Mouse (Mus musculus): ENCODE measurements around the gene Cep57l1. TPM values are rescaled to one million over a fixed set of nuclear protein-coding genes. Genes with fewer than 3 reads are reported as not detected.

The Cep57l1 gene
- polyA plus RNA-seq, 1 experiment from 2014 or later: 18.1 TPM

GRCm38 (mm10) chr10:41810564-41811455 lies 1.1 kb upstream of the Cep57l1 start:
- under 1% methylated on average over 36 of the region's 36 CpGs for WGBS
- Histone ChIP-seq H3K27ac (replicated peaks; ENCODE audit: low read depth, low read length) (peak overlapping the region; percentile 96), H3K4me3 (ENCODE audit: low read depth, low read length) (peak overlapping the region; percentile 80), H3K36me3 (ENCODE audit: control insufficient read depth, insufficient read depth, low read length) (no peaks in the 10 kb centered on the region), H3K9me3 (ENCODE audit: control insufficient read depth, low read length) (no peaks in the 10 kb centered on the region), H3K4me2 (ENCODE audit: low read depth, low read length) (peak overlapping the region; percentile 79), H3K9ac (ENCODE audit: low read depth, low read length) (peak overlapping the region; percentile 79), H3K27me3 (replicated peaks; ENCODE audit: control insufficient read depth, insufficient read depth, low read length) (no peaks in the 10 kb centered on the region), H3K4me1 (ENCODE audit: control insufficient read depth, insufficient read depth, low read length) (peaks cover 26% of the 10 kb centered on the region)
- peak; percentile 0; the same call in 1 of the 2 replicates for ATAC-seq (ENCODE audit: low read depth)
- no peak for DNase-seq (ENCODE audit: low spot score)

- no peaks in the 10 kb centered on the region for H3K9me3 ChIP-seq (ENCODE audit: control insufficient read depth, low read length)
- peak; percentile 98 for DNase-seq (ENCODE audit: low spot score)
Observed at GRCm38 (mm10) chr10:41809080-41809770, 446 bp downstream of the Cep57l1 start.

GRCm38 (mm10) chr10:41805729-41806355 lies 3.8 kb downstream of the Cep57l1 start:
- Histone ChIP-seq H3K27me3 (replicated peaks; ENCODE audit: control insufficient read depth, insufficient read depth, low read length) (no peaks in the 10 kb centered on the region), H3K4me2 (ENCODE audit: low read depth, low read length) (no peak overlapping the region), H3K4me1 (ENCODE audit: control insufficient read depth, insufficient read depth, low read length) (no peaks in the 10 kb centered on the region), H3K9me3 (ENCODE audit: control insufficient read depth, low read length) (peaks cover 23% of the 10 kb centered on the region), H3K27ac (replicated peaks; ENCODE audit: low read depth, low read length) (no peak overlapping the region), H3K4me3 (ENCODE audit: low read depth, low read length) (no peak overlapping the region), H3K9ac (ENCODE audit: low read depth, low read length) (no peak overlapping the region), H3K36me3 (ENCODE audit: control insufficient read depth, insufficient read depth, low read length) (peaks cover 25% of the 10 kb centered on the region)
- no peak for DNase-seq (ENCODE audit: low spot score)
- ATAC-seq (ENCODE audit: low read depth): no peak
- 79% methylated on average over 2 of the region's 2 CpGs for WGBS

More at GRCm38 (mm10) chr10:41809080-41809770, 446 bp downstream of the Cep57l1 start:
- peak overlapping the region; percentile 79 for H3K9ac ChIP-seq (ENCODE audit: low read depth, low read length)
- peak overlapping the region; percentile 79 for H3K4me2 ChIP-seq (ENCODE audit: low read depth, low read length)
- peak; percentile 79 for ATAC-seq (ENCODE audit: low read depth)
- peak overlapping the region; percentile 80 for H3K4me3 ChIP-seq (ENCODE audit: low read depth, low read length)
- H3K27me3 ChIP-seq (replicated peaks; ENCODE audit: control insufficient read depth, insufficient read depth, low read length): no peaks in the 10 kb centered on the region
- peak overlapping the region; percentile 96 for H3K27ac ChIP-seq (replicated peaks; ENCODE audit: low read depth, low read length)
- WGBS: 4% methylated on average over 25 of the region's 25 CpGs
- no peaks in the 10 kb centered on the region for H3K36me3 ChIP-seq (ENCODE audit: control insufficient read depth, insufficient read depth, low read length)
- peaks cover 23% of the 10 kb centered on the region for H3K4me1 ChIP-seq (ENCODE audit: control insufficient read depth, insufficient read depth, low read length)

- H3K9ac ChIP-seq (ENCODE audit: low read depth, low read length): no peak overlapping the region
- peaks cover 27% of the 10 kb centered on the region for H3K9me3 ChIP-seq (ENCODE audit: control insufficient read depth, low read length)
- no peak overlapping the region for H3K4me3 ChIP-seq (ENCODE audit: low read depth, low read length)
- no peaks in the 10 kb centered on the region for H3K4me1 ChIP-seq (ENCODE audit: control insufficient read depth, insufficient read depth, low read length)
- no peak overlapping the region for H3K27ac ChIP-seq (replicated peaks; ENCODE audit: low read depth, low read length)
- H3K4me2 ChIP-seq (ENCODE audit: low read depth, low read length): no peak overlapping the region
- WGBS: 88% methylated on average over 3 of the region's 3 CpGs
- H3K36me3 ChIP-seq (ENCODE audit: control insufficient read depth, insufficient read depth, low read length): peaks cover 36% of the 10 kb centered on the region
- no peak for ATAC-seq (ENCODE audit: low read depth)
- no peak for DNase-seq (ENCODE audit: low spot score)
- no peaks in the 10 kb centered on the region for H3K27me3 ChIP-seq (replicated peaks; ENCODE audit: control insufficient read depth, insufficient read depth, low read length)
Observed at GRCm38 (mm10) chr10:41804711-41805110, 5.0 kb downstream of the Cep57l1 start.

- Histone ChIP-seq H3K4me2 (ENCODE audit: low read depth, low read length) (no peak overlapping the region), H3K9me3 (ENCODE audit: control insufficient read depth, low read length) (peaks cover 34% of the 10 kb centered on the region), H3K36me3 (ENCODE audit: control insufficient read depth, insufficient read depth, low read length) (peaks cover 46% of the 10 kb centered on the region), H3K27ac (replicated peaks; ENCODE audit: low read depth, low read length) (no peak overlapping the region), H3K27me3 (replicated peaks; ENCODE audit: control insufficient read depth, insufficient read depth, low read length) (no peaks in the 10 kb centered on the region), H3K4me3 (ENCODE audit: low read depth, low read length) (no peak overlapping the region), H3K4me1 (ENCODE audit: control insufficient read depth, insufficient read depth, low read length) (no peaks in the 10 kb centered on the region), H3K9ac (ENCODE audit: low read depth, low read length) (no peak overlapping the region)
- WGBS: 94% methylated on average over 8 of the region's 8 CpGs
- DNase-seq (ENCODE audit: low spot score) (no peak), ATAC-seq (ENCODE audit: low read depth) (no peak)
Observed at GRCm38 (mm10) chr10:41803467-41803866, 6.2 kb downstream of the Cep57l1 start.

GRCm38 (mm10) chr10:41797253-41797652 lies 12.4 kb downstream of the Cep57l1 start:
- no peak overlapping the region for H3K4me3 ChIP-seq (ENCODE audit: low read depth, low read length)
- no peaks in the 10 kb centered on the region for H3K27me3 ChIP-seq (replicated peaks; ENCODE audit: control insufficient read depth, insufficient read depth, low read length)
- ATAC-seq (ENCODE audit: low read depth) (no peak), DNase-seq (ENCODE audit: low spot score) (no peak)
- no peak overlapping the region for H3K4me2 ChIP-seq (ENCODE audit: low read depth, low read length)
- no peak overlapping the region for H3K27ac ChIP-seq (replicated peaks; ENCODE audit: low read depth, low read length)
- H3K4me1 ChIP-seq (ENCODE audit: control insufficient read depth, insufficient read depth, low read length): no peaks in the 10 kb centered on the region
- H3K9ac ChIP-seq (ENCODE audit: low read depth, low read length): no peak overlapping the region
- 95% methylated on average over 8 of the region's 8 CpGs for WGBS
- peaks cover 37% of the 10 kb centered on the region; the same call in 1 of the 2 replicates for H3K9me3 ChIP-seq (ENCODE audit: control insufficient read depth, low read length)
- peaks cover 54% of the 10 kb centered on the region for H3K36me3 ChIP-seq (ENCODE audit: control insufficient read depth, insufficient read depth, low read length)

- 92% methylated on average over 6 of the region's 6 CpGs for WGBS
- Histone ChIP-seq H3K27me3 (replicated peaks; ENCODE audit: control insufficient read depth, insufficient read depth, low read length) (no peaks in the 10 kb centered on the region), H3K9ac (ENCODE audit: low read depth, low read length) (no peak overlapping the region), H3K9me3 (ENCODE audit: control insufficient read depth, low read length) (peaks cover 18% of the 10 kb centered on the region; the same call in 1 of the 2 replicates), H3K36me3 (ENCODE audit: control insufficient read depth, insufficient read depth, low read length) (peaks cover 10% of the 10 kb centered on the region; the same call in 1 of the 2 replicates), H3K4me1 (ENCODE audit: control insufficient read depth, insufficient read depth, low read length) (no peaks in the 10 kb centered on the region), H3K27ac (replicated peaks; ENCODE audit: low read depth, low read length) (no peak overlapping the region), H3K4me2 (ENCODE audit: low read depth, low read length) (no peak overlapping the region), H3K4me3 (ENCODE audit: low read depth, low read length) (no peak overlapping the region)
- ATAC-seq (ENCODE audit: low read depth) (no peak), DNase-seq (ENCODE audit: low spot score) (no peak)
Observed at GRCm38 (mm10) chr10:41792375-41792774, 17.3 kb downstream of the Cep57l1 start.

- H3K4me3 ChIP-seq (ENCODE audit: low read depth, low read length): no peak overlapping the region
- H3K4me2 ChIP-seq (ENCODE audit: low read depth, low read length): no peak overlapping the region
- H3K27ac ChIP-seq (replicated peaks; ENCODE audit: low read depth, low read length): no peak overlapping the region
- no peaks in the 10 kb centered on the region for H3K36me3 ChIP-seq (ENCODE audit: control insufficient read depth, insufficient read depth, low read length)
- H3K9ac ChIP-seq (ENCODE audit: low read depth, low read length): no peak overlapping the region
- no peaks in the 10 kb centered on the region for H3K4me1 ChIP-seq (ENCODE audit: control insufficient read depth, insufficient read depth, low read length)
- H3K9me3 ChIP-seq (ENCODE audit: control insufficient read depth, low read length): no peaks in the 10 kb centered on the region
- no peak for DNase-seq (ENCODE audit: low spot score)
- ATAC-seq (ENCODE audit: low read depth): no peak
- no peaks in the 10 kb centered on the region for H3K27me3 ChIP-seq (replicated peaks; ENCODE audit: control insufficient read depth, insufficient read depth, low read length)
- 88% methylated on average over 6 of the region's 6 CpGs for WGBS
Observed at GRCm38 (mm10) chr10:41767254-41767653, 42.4 kb downstream of the Cep57l1 start.

Measured in embryonic facial prominence, embryonic 14.5 days (tissue).